Mouse (Mus musculus) CD8-positive naive resting alpha-beta T cell, adult 2 months (primary cell): ENCODE measurements around the gene Tcl1b4.

Experiments used
- DNase-seq, 2 experiments: peaks; one replicate each; pipeline ENCODE4 v3.0.0; 2022; ENCODE audit warnings: low read depth in 2 of 2, low spot score in 2 of 2

Gene Tcl1b4

GRCm38 (mm10) chr12:105239060-105239459 is 37.3 kb downstream of the Tcl1b4 start:
- no peak for DNase-seq

GRCm38 (mm10) chr12:105248763-105249233 is 47.0 kb downstream of the Tcl1b4 start:
- DNase-seq = no peak

- DNase-seq = no peak
These were observed 52.0 kb downstream of the Tcl1b4 start for GRCm38 (mm10) chr12:105253796-105254195.
